Mouse (Mus musculus): ENCODE measurements around the gene Mcm2. TPM values are rescaled to one million over a fixed set of nuclear protein-coding genes. Genes with fewer than 3 reads are reported as not detected.

The Mcm2 gene
- polyA plus RNA-seq, 1 experiment from 2014 or later, result 24.2 TPM

- H3K9me3 ChIP-seq (ENCODE audit: control insufficient read depth, low read length), result no peaks in the 10 kb centered on the region
- H3K4me2 ChIP-seq (replicated peaks; ENCODE audit: low read depth), result no peak overlapping the region
- no peak overlapping the region for H3K4me3 ChIP-seq (ENCODE audit: low read depth, low read length)
- 55% methylated on average over 5 of the region's 5 CpGs for WGBS
- peak; percentile 65 for DNase-seq (ENCODE audit: low spot score)
- no peaks in the 10 kb centered on the region for H3K4me1 ChIP-seq (replicated peaks; ENCODE audit: control insufficient read depth, insufficient read depth)
- no peaks in the 10 kb centered on the region for H3K27me3 ChIP-seq (ENCODE audit: control insufficient read depth, insufficient read depth, low read length)
- no peak overlapping the region for H3K27ac ChIP-seq (replicated peaks)
- no peak for ATAC-seq (ENCODE audit: low FRiP score, low TSS enrichment)
- H3K36me3 ChIP-seq (ENCODE audit: control insufficient read depth, insufficient read depth, low read length), result peaks cover 9% of the 10 kb centered on the region
- H3K9ac ChIP-seq (ENCODE audit: low read length), result no peak overlapping the region
- TF ChIP-seq EP300 (optimal IDR thresholded peaks at IDR 0.05) (no peak), CTCF (IDR thresholded peaks at IDR 0.05; ENCODE audit: low read depth) (peak; percentile 92)
Observed at GRCm38 (mm10) chr6:88893559-88893958, 5.0 kb downstream of the Mcm2 start.

GRCm38 (mm10) chr6:88890832-88891231, 7.7 kb downstream of the Mcm2 start:
- H3K27ac ChIP-seq (replicated peaks), result no peak overlapping the region
- H3K36me3 ChIP-seq (ENCODE audit: control insufficient read depth, insufficient read depth, low read length), result peaks cover 17% of the 10 kb centered on the region
- H3K27me3 ChIP-seq (ENCODE audit: control insufficient read depth, insufficient read depth, low read length), result no peaks in the 10 kb centered on the region
- H3K4me3 ChIP-seq (ENCODE audit: low read depth, low read length), result no peak overlapping the region
- H3K9me3 ChIP-seq (ENCODE audit: control insufficient read depth, low read length), result no peaks in the 10 kb centered on the region
- no peak for TF ChIP-seq CTCF (IDR thresholded peaks at IDR 0.05; ENCODE audit: low read depth)
- TF ChIP-seq EP300 (optimal IDR thresholded peaks at IDR 0.05), result no peak
- ATAC-seq (ENCODE audit: low FRiP score, low TSS enrichment) (no peak), DNase-seq (ENCODE audit: low spot score) (no peak)
- WGBS, result 81% methylated on average over 7 of the region's 7 CpGs
- no peak overlapping the region for H3K4me2 ChIP-seq (replicated peaks; ENCODE audit: low read depth)
- no peak overlapping the region for H3K9ac ChIP-seq (ENCODE audit: low read length)
- H3K4me1 ChIP-seq (replicated peaks; ENCODE audit: control insufficient read depth, insufficient read depth), result no peaks in the 10 kb centered on the region

- ATAC-seq (ENCODE audit: low FRiP score, low TSS enrichment) (peak; percentile 36; the same call in 1 of the 2 replicates), DNase-seq (ENCODE audit: low spot score) (no peak)
- no peaks in the 10 kb centered on the region for H3K27me3 ChIP-seq (ENCODE audit: control insufficient read depth, insufficient read depth, low read length)
- peaks cover 17% of the 10 kb centered on the region for H3K36me3 ChIP-seq (ENCODE audit: control insufficient read depth, insufficient read depth, low read length)
- H3K4me1 ChIP-seq (replicated peaks; ENCODE audit: control insufficient read depth, insufficient read depth), result no peaks in the 10 kb centered on the region
- no peaks in the 10 kb centered on the region for H3K9me3 ChIP-seq (ENCODE audit: control insufficient read depth, low read length)
- TF ChIP-seq CTCF (IDR thresholded peaks at IDR 0.05; ENCODE audit: low read depth), result no peak
- TF ChIP-seq EP300 (optimal IDR thresholded peaks at IDR 0.05), result no peak
- H3K27ac ChIP-seq (replicated peaks), result no peak overlapping the region
- no peak overlapping the region for H3K4me3 ChIP-seq (ENCODE audit: low read depth, low read length)
- H3K9ac ChIP-seq (ENCODE audit: low read length), result no peak overlapping the region
- 83% methylated on average over 13 of the region's 13 CpGs for WGBS
- H3K4me2 ChIP-seq (replicated peaks; ENCODE audit: low read depth), result no peak overlapping the region
Observed at GRCm38 (mm10) chr6:88889410-88890042, 9.1 kb downstream of the Mcm2 start.

- no peak overlapping the region for H3K27ac ChIP-seq (replicated peaks)
- H3K4me1 ChIP-seq (replicated peaks; ENCODE audit: control insufficient read depth, insufficient read depth), result no peaks in the 10 kb centered on the region
- peaks cover 16% of the 10 kb centered on the region for H3K36me3 ChIP-seq (ENCODE audit: control insufficient read depth, insufficient read depth, low read length)
Observed at GRCm38 (mm10) chr6:88886417-88886967, 12.1 kb downstream of the Mcm2 start.

GRCm38 (mm10) chr6:88885644-88886416, 12.8 kb downstream of the Mcm2 start:
- Histone ChIP-seq H3K4me3 (ENCODE audit: low read depth, low read length) (no peak overlapping the region), H3K9me3 (ENCODE audit: control insufficient read depth, low read length) (no peaks in the 10 kb centered on the region), H3K4me1 (replicated peaks; ENCODE audit: control insufficient read depth, insufficient read depth) (no peaks in the 10 kb centered on the region), H3K27ac (replicated peaks) (no peak overlapping the region), H3K4me2 (replicated peaks; ENCODE audit: low read depth) (no peak overlapping the region), H3K27me3 (ENCODE audit: control insufficient read depth, insufficient read depth, low read length) (no peaks in the 10 kb centered on the region), H3K9ac (ENCODE audit: low read length) (no peak overlapping the region), H3K36me3 (ENCODE audit: control insufficient read depth, insufficient read depth, low read length) (peaks cover 16% of the 10 kb centered on the region)
- 97% methylated on average over 12 of the region's 12 CpGs for WGBS
- ATAC-seq (ENCODE audit: low FRiP score, low TSS enrichment) (no peak), DNase-seq (ENCODE audit: low spot score) (no peak)
- TF ChIP-seq EP300 (optimal IDR thresholded peaks at IDR 0.05) (no peak), CTCF (IDR thresholded peaks at IDR 0.05; ENCODE audit: low read depth) (no peak)

More at GRCm38 (mm10) chr6:88886417-88886967, 12.1 kb downstream of the Mcm2 start:
- 80% methylated on average over 2 of the region's 2 CpGs for WGBS
- H3K4me3 ChIP-seq (ENCODE audit: low read depth, low read length), result no peak overlapping the region
- ATAC-seq (ENCODE audit: low FRiP score, low TSS enrichment) (no peak), DNase-seq (ENCODE audit: low spot score) (no peak)
- no peaks in the 10 kb centered on the region for H3K27me3 ChIP-seq (ENCODE audit: control insufficient read depth, insufficient read depth, low read length)
- no peak overlapping the region for H3K4me2 ChIP-seq (replicated peaks; ENCODE audit: low read depth)
- no peak overlapping the region for H3K9ac ChIP-seq (ENCODE audit: low read length)
- no peaks in the 10 kb centered on the region for H3K9me3 ChIP-seq (ENCODE audit: control insufficient read depth, low read length)
- no peak for TF ChIP-seq CTCF (IDR thresholded peaks at IDR 0.05; ENCODE audit: low read depth)
- no peak for TF ChIP-seq EP300 (optimal IDR thresholded peaks at IDR 0.05)

GRCm38 (mm10) chr6:88884690-88885089, 13.9 kb downstream of the Mcm2 start:
- TF ChIP-seq CTCF (IDR thresholded peaks at IDR 0.05; ENCODE audit: low read depth), result no peak
- no peak for TF ChIP-seq EP300 (optimal IDR thresholded peaks at IDR 0.05)
- no peaks in the 10 kb centered on the region for H3K4me1 ChIP-seq (replicated peaks; ENCODE audit: control insufficient read depth, insufficient read depth)
- DNase-seq (ENCODE audit: low spot score) (no peak), ATAC-seq (ENCODE audit: low FRiP score, low TSS enrichment) (no peak)
- no peaks in the 10 kb centered on the region for H3K9me3 ChIP-seq (ENCODE audit: control insufficient read depth, low read length)
- H3K36me3 ChIP-seq (ENCODE audit: control insufficient read depth, insufficient read depth, low read length), result peaks cover 16% of the 10 kb centered on the region
- H3K4me3 ChIP-seq (ENCODE audit: low read depth, low read length), result no peak overlapping the region
- no peaks in the 10 kb centered on the region for H3K27me3 ChIP-seq (ENCODE audit: control insufficient read depth, insufficient read depth, low read length)
- 93% methylated on average over 17 of the region's 17 CpGs for WGBS
- H3K9ac ChIP-seq (ENCODE audit: low read length), result no peak overlapping the region
- H3K27ac ChIP-seq (replicated peaks), result no peak overlapping the region
- H3K4me2 ChIP-seq (replicated peaks; ENCODE audit: low read depth), result no peak overlapping the region

Measured in stomach, postnatal 0 days (tissue).